Mouse (Mus musculus): ENCODE results near the gene Ccdc78. TPM values are rescaled to one million over a fixed set of nuclear protein-coding genes. Genes with fewer than 3 reads are reported as not detected.

Gene Ccdc78
- polyA plus RNA-seq, 1 experiment from 2014 or later: 0.16 TPM

GRCm38 (mm10) chr17:25755627-25756377, 30.6 kb upstream of the Ccdc78 start:
- H3K4me3 ChIP-seq (ENCODE audit: low read length): no peak overlapping the region
- H3K9ac ChIP-seq (replicated peaks; ENCODE audit: low read length): no peak overlapping the region
- H3K36me3 ChIP-seq (ENCODE audit: insufficient read depth, low read length): no peaks in the 10 kb centered on the region
- no peaks in the 10 kb centered on the region for H3K27me3 ChIP-seq (ENCODE audit: insufficient read depth, low read length)
- no peaks in the 10 kb centered on the region for H3K4me1 ChIP-seq (ENCODE audit: insufficient read depth, low read length)
- H3K9me3 ChIP-seq (ENCODE audit: low read length): no peaks in the 10 kb centered on the region
- H3K27ac ChIP-seq (ENCODE audit: low read length): no peak overlapping the region
- ATAC-seq (ENCODE audit: low FRiP score, low TSS enrichment): peak; percentile 64; the same call in 1 of the 2 replicates
- WGBS: 19% methylated on average over 4 of the region's 4 CpGs
- H3K4me2 ChIP-seq (replicated peaks; ENCODE audit: low read depth, low read length): no peak overlapping the region

- no peaks in the 10 kb centered on the region for H3K36me3 ChIP-seq (ENCODE audit: insufficient read depth, low read length)
- no peak overlapping the region for H3K9ac ChIP-seq (replicated peaks; ENCODE audit: low read length)
- no peak overlapping the region for H3K4me2 ChIP-seq (replicated peaks; ENCODE audit: low read depth, low read length)
- H3K4me3 ChIP-seq (ENCODE audit: low read length): no peak overlapping the region
- 74% methylated on average over 9 of the region's 9 CpGs for WGBS
- no peaks in the 10 kb centered on the region for H3K9me3 ChIP-seq (ENCODE audit: low read length)
- 0 out of 2 replicates have a peak, but pooled peaks have one; percentile 36 for ATAC-seq (ENCODE audit: low FRiP score, low TSS enrichment)
- H3K27ac ChIP-seq (ENCODE audit: low read length): no peak overlapping the region
- H3K27me3 ChIP-seq (ENCODE audit: insufficient read depth, low read length): no peaks in the 10 kb centered on the region
- H3K4me1 ChIP-seq (ENCODE audit: insufficient read depth, low read length): no peaks in the 10 kb centered on the region
These were observed 29.8 kb upstream of the Ccdc78 start for GRCm38 (mm10) chr17:25756378-25757242.

- Histone ChIP-seq H3K27me3 (ENCODE audit: insufficient read depth, low read length) (no peaks in the 10 kb centered on the region), H3K4me2 (replicated peaks; ENCODE audit: low read depth, low read length) (no peak overlapping the region), H3K4me3 (ENCODE audit: low read length) (no peak overlapping the region), H3K9me3 (ENCODE audit: low read length) (no peaks in the 10 kb centered on the region), H3K9ac (replicated peaks; ENCODE audit: low read length) (no peak overlapping the region), H3K4me1 (ENCODE audit: insufficient read depth, low read length) (no peaks in the 10 kb centered on the region), H3K36me3 (ENCODE audit: insufficient read depth, low read length) (no peaks in the 10 kb centered on the region), H3K27ac (ENCODE audit: low read length) (no peak overlapping the region)
- 53% methylated on average over 3 of the region's 3 CpGs for WGBS
- ATAC-seq (ENCODE audit: low FRiP score, low TSS enrichment): no peak
These were observed 28.7 kb upstream of the Ccdc78 start for GRCm38 (mm10) chr17:25757691-25758090.

GRCm38 (mm10) chr17:25760148-25760547, 26.2 kb upstream of the Ccdc78 start:
- no peaks in the 10 kb centered on the region for H3K4me1 ChIP-seq (ENCODE audit: insufficient read depth, low read length)
- ATAC-seq (ENCODE audit: low FRiP score, low TSS enrichment): no peak
- no peaks in the 10 kb centered on the region for H3K27me3 ChIP-seq (ENCODE audit: insufficient read depth, low read length)
- no peak overlapping the region for H3K4me3 ChIP-seq (ENCODE audit: low read length)
- no peak overlapping the region for H3K9ac ChIP-seq (replicated peaks; ENCODE audit: low read length)
- H3K4me2 ChIP-seq (replicated peaks; ENCODE audit: low read depth, low read length): no peak overlapping the region
- no peaks in the 10 kb centered on the region for H3K36me3 ChIP-seq (ENCODE audit: insufficient read depth, low read length)
- no peaks in the 10 kb centered on the region for H3K9me3 ChIP-seq (ENCODE audit: low read length)
- no peak overlapping the region for H3K27ac ChIP-seq (ENCODE audit: low read length)
- 74% methylated on average over 8 of the region's 8 CpGs for WGBS

DNA sequence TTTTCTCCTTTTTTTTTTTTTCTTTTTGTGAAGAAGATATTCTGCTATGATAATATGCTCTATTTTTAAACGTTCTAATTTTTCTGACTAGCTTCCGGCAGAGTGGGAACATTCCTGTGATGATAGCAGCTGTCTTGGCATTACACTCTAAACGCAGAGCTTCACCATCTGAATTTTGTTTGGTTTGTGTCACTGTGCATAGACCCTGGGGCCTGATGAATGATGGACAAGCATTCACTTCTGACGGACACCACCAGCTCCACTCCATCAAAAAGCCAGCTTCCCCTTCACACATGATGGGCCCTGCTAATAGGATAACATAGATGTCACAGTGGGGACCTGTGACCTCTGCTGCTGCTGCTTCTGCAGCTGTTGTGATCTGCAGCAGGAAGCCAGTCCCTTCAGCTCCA, 24.8 kb upstream of the Ccdc78 start:
- Histone ChIP-seq H3K4me1 (ENCODE audit: insufficient read depth, low read length) (no peaks in the 10 kb centered on the region), H3K27me3 (ENCODE audit: insufficient read depth, low read length) (no peaks in the 10 kb centered on the region), H3K4me2 (replicated peaks; ENCODE audit: low read depth, low read length) (no peak overlapping the region), H3K27ac (ENCODE audit: low read length) (no peak overlapping the region), H3K9ac (replicated peaks; ENCODE audit: low read length) (no peak overlapping the region), H3K9me3 (ENCODE audit: low read length) (no peaks in the 10 kb centered on the region), H3K36me3 (ENCODE audit: insufficient read depth, low read length) (no peaks in the 10 kb centered on the region), H3K4me3 (ENCODE audit: low read length) (no peak overlapping the region)
- WGBS: 55% methylated on average over 4 of the region's 4 CpGs
- ATAC-seq (ENCODE audit: low FRiP score, low TSS enrichment): no peak

- 31% methylated on average over 3 of the region's 3 CpGs for WGBS
- ATAC-seq (ENCODE audit: low FRiP score, low TSS enrichment): no peak
- Histone ChIP-seq H3K4me1 (ENCODE audit: insufficient read depth, low read length) (no peaks in the 10 kb centered on the region), H3K4me3 (ENCODE audit: low read length) (no peak overlapping the region), H3K4me2 (replicated peaks; ENCODE audit: low read depth, low read length) (no peak overlapping the region), H3K9ac (replicated peaks; ENCODE audit: low read length) (no peak overlapping the region), H3K36me3 (ENCODE audit: insufficient read depth, low read length) (no peaks in the 10 kb centered on the region), H3K27me3 (ENCODE audit: insufficient read depth, low read length) (0 out of 2 replicates have a peak, but pooled peaks cover 2% of the 10 kb centered on the region), H3K9me3 (ENCODE audit: low read length) (no peaks in the 10 kb centered on the region), H3K27ac (ENCODE audit: low read length) (no peak overlapping the region)
These were observed 23.8 kb upstream of the Ccdc78 start for GRCm38 (mm10) chr17:25762591-25762990.

DNA sequence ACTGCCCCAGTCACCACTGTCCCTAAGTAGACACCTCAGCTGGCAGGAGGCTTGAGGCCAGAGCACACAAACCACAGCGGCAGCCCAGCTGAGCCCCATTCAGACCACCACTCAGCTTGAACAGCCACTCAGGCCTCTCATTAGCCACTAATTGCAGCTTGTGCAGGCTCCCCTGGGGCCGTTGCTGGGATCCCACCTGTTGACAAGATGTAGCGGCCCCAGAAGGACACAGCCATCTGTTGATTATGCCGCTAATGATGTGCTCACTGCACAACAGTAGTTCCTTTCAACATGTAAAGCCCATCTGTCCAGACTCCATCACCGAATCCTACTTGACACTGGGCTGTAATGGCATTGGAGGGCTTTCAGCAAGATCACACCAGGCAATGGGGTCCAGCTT, 20.5 kb upstream of the Ccdc78 start:
- WGBS: 54% methylated on average over 5 of the region's 5 CpGs
- Histone ChIP-seq H3K9ac (replicated peaks; ENCODE audit: low read length) (no peak overlapping the region), H3K9me3 (ENCODE audit: low read length) (no peaks in the 10 kb centered on the region), H3K36me3 (ENCODE audit: insufficient read depth, low read length) (no peaks in the 10 kb centered on the region), H3K4me1 (ENCODE audit: insufficient read depth, low read length) (no peaks in the 10 kb centered on the region), H3K4me3 (ENCODE audit: low read length) (no peak overlapping the region), H3K4me2 (replicated peaks; ENCODE audit: low read depth, low read length) (no peak overlapping the region), H3K27ac (ENCODE audit: low read length) (no peak overlapping the region), H3K27me3 (ENCODE audit: insufficient read depth, low read length) (peaks cover 12% of the 10 kb centered on the region; the same call in 1 of the 2 replicates)
- ATAC-seq (ENCODE audit: low FRiP score, low TSS enrichment): no peak

DNA sequence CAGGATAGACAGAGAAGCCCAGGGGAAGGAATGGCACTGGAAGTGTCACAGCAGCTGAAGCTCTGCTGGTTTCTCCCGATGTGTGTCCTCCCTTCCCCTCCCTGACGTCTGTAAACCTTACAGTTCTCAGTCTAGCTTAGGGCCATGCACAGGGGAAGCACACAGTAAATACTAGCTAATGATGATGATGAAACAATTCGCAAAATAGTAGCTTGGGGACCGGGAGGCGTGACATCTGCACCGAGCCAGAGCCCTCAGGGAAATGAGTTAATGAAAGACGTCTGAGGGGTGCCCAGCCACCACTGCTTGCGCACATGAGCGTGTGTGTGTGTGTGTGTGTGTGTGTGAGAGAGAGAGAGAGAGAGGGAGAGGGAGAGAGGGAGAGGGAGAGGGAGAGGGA, 17.0 kb upstream of the Ccdc78 start:
- no peak for ATAC-seq (ENCODE audit: low FRiP score, low TSS enrichment)
- 48% methylated on average over 9 of the region's 9 CpGs for WGBS
- no peak overlapping the region for H3K9ac ChIP-seq (replicated peaks; ENCODE audit: low read length)
- no peaks in the 10 kb centered on the region for H3K9me3 ChIP-seq (ENCODE audit: low read length)
- H3K36me3 ChIP-seq (ENCODE audit: insufficient read depth, low read length): no peaks in the 10 kb centered on the region
- H3K4me1 ChIP-seq (ENCODE audit: insufficient read depth, low read length): peaks cover 4% of the 10 kb centered on the region
- no peak overlapping the region for H3K4me3 ChIP-seq (ENCODE audit: low read length)
- peaks cover 12% of the 10 kb centered on the region; the same call in 1 of the 2 replicates for H3K27me3 ChIP-seq (ENCODE audit: insufficient read depth, low read length)
- no peak overlapping the region for H3K4me2 ChIP-seq (replicated peaks; ENCODE audit: low read depth, low read length)
- H3K27ac ChIP-seq (ENCODE audit: low read length): no peak overlapping the region

- ATAC-seq (ENCODE audit: low FRiP score, low TSS enrichment): peak; percentile 90
These were observed 12.7 kb upstream of the Ccdc78 start, which contains the start of gene Narfl for GRCm38 (mm10) chr17:25773549-25774120. TSS of gene Narfl (plus strand) at chr17:25773776.

More at GRCm38 (mm10) chr17:25773549-25774120, 12.7 kb upstream of the Ccdc78 start, which contains the start of gene Narfl:
- H3K9me3 ChIP-seq (ENCODE audit: low read length): no peaks in the 10 kb centered on the region
- 0 out of 2 replicates have a peak, but pooled peaks cover 7% of the 10 kb centered on the region for H3K27me3 ChIP-seq (ENCODE audit: insufficient read depth, low read length)
- peaks cover 8% of the 10 kb centered on the region for H3K4me1 ChIP-seq (ENCODE audit: insufficient read depth, low read length)
- H3K36me3 ChIP-seq (ENCODE audit: insufficient read depth, low read length): peaks cover 9% of the 10 kb centered on the region; the same call in 1 of the 2 replicates
- H3K9ac ChIP-seq (replicated peaks; ENCODE audit: low read length): peak within 1 kb of the TSS; percentile 79
- no peak within 1 kb of the TSS for H3K27ac ChIP-seq (ENCODE audit: low read length)
- under 1% methylated on average over 37 of the region's 37 CpGs for WGBS
- H3K4me2 ChIP-seq (replicated peaks; ENCODE audit: low read depth, low read length): peak within 1 kb of the TSS; percentile 67
- peak within 1 kb of the TSS; percentile 67 for H3K4me3 ChIP-seq (ENCODE audit: low read length)

Measured in kidney, embryonic 16.5 days (tissue).